Mouse (Mus musculus) C2C12 (cell line): Measurements from ENCODE around the gene Crkl.
A peak's percentile ranks its signal among the peaks of the same experiment; 100 is the strongest.

Experiments used
- CTCF ChIP-seq: IDR thresholded peaks from one replicate; pipeline ENCODE4 v1.5.1; 2011; ENCODE audit not compliant: control insufficient read depth, insufficient read depth, insufficient read length
- MAX ChIP-seq: IDR thresholded peaks from one replicate; pipeline ENCODE4 v1.6.1; 2011; ENCODE audit warnings: mild to moderate bottlenecking, control low read depth
- MYOG ChIP-seq: IDR thresholded peaks from one replicate; pipeline ENCODE4 v1.6.1; 2011; ENCODE audit not compliant: control insufficient read depth, insufficient read length; ENCODE audit errors: extremely low read depth
- USF1 ChIP-seq: IDR thresholded peaks from one replicate; pipeline ENCODE4 v1.6.1; 2011; ENCODE audit warnings: low read depth, mild to moderate bottlenecking, control low read depth, moderate library complexity

DNA sequence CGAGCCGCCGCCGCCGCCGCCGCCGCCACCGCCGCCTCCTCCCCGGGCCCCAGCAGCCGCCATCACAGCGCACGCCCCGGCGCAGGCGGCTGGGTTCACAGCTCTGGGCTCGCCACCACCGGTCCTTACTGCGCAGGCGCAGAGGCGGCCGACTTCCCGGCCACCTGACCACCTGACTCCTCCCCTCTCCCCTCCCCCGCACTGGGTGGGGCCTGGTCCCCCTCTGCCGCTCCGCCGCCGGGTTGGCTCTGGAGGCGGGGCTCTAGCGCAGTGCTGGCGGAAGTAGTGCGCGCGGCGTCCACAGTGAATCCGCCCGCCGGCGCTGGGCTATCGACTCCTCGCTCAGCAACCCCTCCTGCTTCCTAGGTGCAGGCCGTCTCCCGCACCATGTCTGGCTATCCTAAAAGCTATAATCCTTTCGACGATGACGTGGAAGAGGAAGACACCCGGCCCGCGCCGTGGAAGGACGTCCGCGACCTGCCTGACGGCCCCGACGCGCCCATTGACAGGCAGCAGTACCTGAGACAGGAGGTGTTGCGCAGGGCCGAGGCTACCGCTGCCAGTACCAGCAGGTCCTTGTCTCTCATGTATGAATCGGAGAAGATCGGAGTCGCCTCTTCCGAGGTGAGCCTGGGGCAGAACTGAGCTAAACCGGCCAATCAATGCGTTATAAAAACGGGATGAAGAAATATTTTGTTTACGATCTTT is 45.9 kb upstream of the Crkl start, which contains the start of the genes Snap29 and Pi4ka:
- TF ChIP-seq CTCF, result no peak
- TF ChIP-seq USF1, result peak; percentile 69
- TF ChIP-seq MAX, result no peak
- no peak for TF ChIP-seq MYOG
